Mouse (Mus musculus): ENCODE measurements around the gene Olfr94.
"Not testable (repeated sequence)": the region's sequence is repeated elsewhere in the genome, so short reads cannot be mapped to it uniquely, and the experiment has no call there.

Olfr94 gene

DNA sequence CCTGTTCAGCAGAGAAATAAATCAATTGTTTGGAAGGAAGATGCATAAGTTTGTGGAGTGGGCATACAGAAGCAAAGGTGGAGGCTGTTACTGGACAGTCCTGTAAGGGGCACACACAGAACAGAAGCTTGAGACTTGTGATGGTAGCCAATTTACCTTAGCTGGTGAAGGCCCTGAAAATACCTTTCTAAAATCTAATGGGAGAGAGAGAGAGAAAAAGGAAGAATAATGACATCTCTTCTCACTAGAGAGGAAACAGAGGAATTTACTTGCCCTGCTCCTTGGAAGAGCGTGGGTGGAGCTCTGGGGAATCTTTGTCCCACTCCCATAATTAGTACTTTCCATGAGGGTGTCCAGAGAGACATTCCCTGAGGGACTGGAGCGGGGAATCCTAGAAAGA is at the start of gene Olfr94:
Olfr94 (minus strand) TSS at position 101 of the 400 bp plus-strand sequence.
- DNase-seq (ENCODE audit: low spot score in 2 of 2), result no peak

- DNase-seq (ENCODE audit: low spot score in 2 of 2), result peak; percentile 17 to 53
These were observed 49.8 kb upstream of the Olfr94 start for GRCm38 (mm10) chr17:37250544-37250943.

GRCm38 (mm10) chr17:37249460-37249859 is 48.7 kb upstream of the Olfr94 start:
- no peak for DNase-seq (ENCODE audit: low spot score in 2 of 2)

GRCm38 (mm10) chr17:37246715-37247114 is 45.9 kb upstream of the Olfr94 start:
- DNase-seq (ENCODE audit: low spot score in 2 of 2), result peak; percentile 61 to 80

DNA sequence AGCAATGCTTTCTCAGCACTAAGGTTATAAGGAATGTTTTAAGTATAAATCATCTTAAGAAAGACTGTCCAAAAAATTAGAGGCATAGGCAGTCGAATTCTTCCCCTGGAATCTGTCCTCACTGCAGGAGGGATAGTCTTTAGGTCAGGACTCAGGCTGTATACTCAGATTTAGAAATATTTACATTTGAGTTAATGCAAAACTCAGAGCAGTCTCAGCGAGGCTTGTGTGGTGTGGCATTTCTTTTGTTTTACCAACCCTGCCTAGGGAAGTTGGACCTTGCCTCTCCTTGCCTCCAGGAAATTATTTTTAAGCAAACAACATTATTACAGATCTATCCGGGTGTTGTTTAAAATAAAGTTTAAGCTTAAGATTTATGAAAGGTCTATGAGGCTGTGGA is 41.4 kb upstream of the Olfr94 start:
- DNase-seq (ENCODE audit: low spot score in 2 of 2), result no peak

DNA sequence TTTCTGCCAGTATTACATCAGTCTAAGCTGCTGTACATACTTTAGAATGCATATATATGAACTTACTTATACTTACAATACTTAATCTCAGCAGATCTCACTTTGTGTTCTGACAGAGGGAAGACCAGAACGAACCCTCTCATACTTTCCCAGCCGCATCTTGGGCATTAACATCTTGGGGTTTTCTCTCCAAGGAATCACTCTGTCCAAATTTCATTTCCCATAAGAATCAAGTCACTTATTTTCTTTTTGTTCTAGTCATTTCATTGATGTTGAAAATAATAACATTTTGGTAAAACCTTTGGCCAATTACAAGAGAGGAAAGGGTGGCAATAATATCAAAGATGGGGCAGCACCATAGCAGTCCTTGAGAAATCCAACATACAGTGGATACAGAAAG is 36.4 kb upstream of the Olfr94 start, which contains the start of gene Olfr97:
Olfr97 (minus strand) TSS at position 101 of the 400 bp plus-strand sequence.
- not testable (repeated sequence) for DNase-seq (ENCODE audit: low spot score in 2 of 2)

GRCm38 (mm10) chr17:37221879-37222278 is 21.1 kb upstream of the Olfr94 start:
- DNase-seq (ENCODE audit: low spot score in 2 of 2), result no peak

- no peak for DNase-seq (ENCODE audit: low spot score in 2 of 2)
These were observed 19.1 kb upstream of the Olfr94 start, which contains the start of gene Olfr96 for GRCm38 (mm10) chr17:37219846-37220245. Gene Olfr96, plus strand, starts transcription at chr17:37220146.

- DNase-seq (ENCODE audit: low spot score in 2 of 2), result no peak
These were observed 17.7 kb upstream of the Olfr94 start for GRCm38 (mm10) chr17:37218486-37218885.

DNA sequence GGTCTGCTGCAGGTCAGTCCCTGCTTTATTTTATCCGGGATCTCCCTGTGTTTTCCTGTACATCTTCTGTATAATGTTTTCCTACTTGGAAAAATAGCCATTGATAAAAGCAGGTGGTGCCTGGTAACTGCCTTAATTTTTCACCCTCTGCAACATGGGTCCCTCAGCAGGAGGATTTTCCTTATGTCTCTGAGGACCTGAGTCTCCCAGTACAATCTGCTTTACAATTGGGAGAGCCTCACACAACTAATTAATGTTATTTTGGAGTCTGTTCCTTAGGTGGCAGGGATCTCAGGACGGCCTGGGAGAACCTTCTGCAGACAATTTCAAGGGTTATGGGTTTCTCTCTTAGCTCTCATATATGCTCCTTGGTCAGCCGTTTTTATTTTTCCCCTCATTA is 12.2 kb upstream of the Olfr94 start, which contains the start of gene Olfr95:
Olfr95 (minus strand) TSS at position 101 of the 400 bp plus-strand sequence.
- DNase-seq (ENCODE audit: low spot score in 2 of 2), result no peak

DNA sequence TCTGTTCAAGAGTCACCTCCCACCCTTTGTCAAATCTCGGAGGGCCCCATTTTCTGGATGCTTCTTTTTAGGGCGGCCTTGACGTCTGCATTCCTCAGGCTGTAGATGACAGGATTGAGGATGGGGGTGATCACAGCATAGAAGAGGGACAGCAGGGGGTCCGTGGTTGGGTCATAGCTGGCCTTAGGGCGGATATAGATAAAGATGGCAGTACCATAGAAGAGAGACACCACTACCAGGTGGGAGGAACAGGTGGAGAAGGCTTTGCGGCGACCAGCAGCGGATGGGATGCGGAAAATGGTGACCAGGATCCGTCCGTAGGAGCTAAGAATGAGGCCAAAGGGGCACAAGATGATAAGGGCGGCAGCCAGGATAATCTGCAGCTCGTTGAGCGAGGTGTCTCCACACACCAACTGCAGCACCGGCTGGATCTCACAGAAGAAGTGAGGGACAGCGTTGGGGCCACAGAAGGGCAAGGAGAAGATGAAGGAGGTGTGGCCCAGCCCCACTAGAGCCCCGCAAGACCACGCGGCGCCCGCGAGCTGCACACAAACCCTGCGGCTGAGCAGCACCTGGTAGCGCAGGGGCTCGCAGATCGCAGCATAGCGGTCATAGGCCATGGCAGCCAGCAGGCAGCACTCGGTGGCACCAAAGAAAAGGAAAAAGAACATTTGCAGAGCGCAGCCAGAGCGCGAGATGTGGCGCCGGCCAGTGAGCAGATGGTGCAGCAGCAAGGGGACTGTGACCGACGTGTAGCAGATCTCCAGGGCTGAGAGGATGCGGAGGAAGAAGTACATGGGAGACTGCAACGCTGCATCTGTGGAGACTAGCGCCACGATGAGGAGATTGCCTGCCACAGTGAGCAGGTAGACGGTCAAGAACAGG is 10.3 kb upstream of the Olfr94 start:
- DNase-seq (ENCODE audit: low spot score in 2 of 2), result no peak

GRCm38 (mm10) chr17:37203917-37204236 is 3.1 kb upstream of the Olfr94 start:
- no peak for DNase-seq (ENCODE audit: low spot score in 2 of 2)

DNA sequence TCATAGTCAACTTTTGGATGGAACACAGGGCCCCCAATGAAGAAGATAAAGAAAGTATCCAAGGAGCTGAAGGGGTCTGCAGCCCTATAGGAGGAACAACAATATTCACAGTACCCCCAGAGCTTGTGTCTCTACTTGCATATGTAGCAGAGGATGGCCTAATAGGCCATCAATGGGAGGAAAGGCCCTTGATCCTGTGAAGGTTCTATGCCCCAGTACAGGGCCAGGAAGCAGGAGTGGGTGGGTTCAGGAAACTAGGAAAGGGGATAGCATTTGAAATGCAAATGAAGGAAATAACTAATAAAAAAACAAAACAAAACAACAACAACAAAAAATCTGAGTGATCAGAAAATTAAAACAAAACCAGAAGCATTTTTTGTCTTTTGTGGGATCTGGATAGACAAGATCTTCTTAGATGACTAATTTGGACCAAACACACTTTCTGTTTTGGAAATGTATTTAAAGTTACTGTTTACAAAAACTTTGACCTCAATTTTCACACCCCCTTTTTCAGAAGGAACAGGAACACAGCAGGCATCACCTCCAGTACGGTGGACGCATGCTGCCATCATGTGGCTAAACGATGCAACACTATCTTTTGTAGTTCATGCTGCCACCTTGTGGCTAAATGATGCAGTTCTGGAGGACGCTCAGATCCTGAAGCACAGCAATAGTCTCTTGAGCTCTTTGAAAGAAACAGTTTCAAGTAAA is 2.6 kb upstream of the Olfr94 start:
- DNase-seq (ENCODE audit: low spot score in 2 of 2), result peak; percentile 60 to 70

- DNase-seq (ENCODE audit: low spot score in 2 of 2), result no peak
These were observed 3.7 kb downstream of the Olfr94 start for GRCm38 (mm10) chr17:37196845-37197724.

GRCm38 (mm10) chr17:37194782-37195181 is 6.0 kb downstream of the Olfr94 start:
- no peak for DNase-seq (ENCODE audit: low spot score in 2 of 2)

DNA sequence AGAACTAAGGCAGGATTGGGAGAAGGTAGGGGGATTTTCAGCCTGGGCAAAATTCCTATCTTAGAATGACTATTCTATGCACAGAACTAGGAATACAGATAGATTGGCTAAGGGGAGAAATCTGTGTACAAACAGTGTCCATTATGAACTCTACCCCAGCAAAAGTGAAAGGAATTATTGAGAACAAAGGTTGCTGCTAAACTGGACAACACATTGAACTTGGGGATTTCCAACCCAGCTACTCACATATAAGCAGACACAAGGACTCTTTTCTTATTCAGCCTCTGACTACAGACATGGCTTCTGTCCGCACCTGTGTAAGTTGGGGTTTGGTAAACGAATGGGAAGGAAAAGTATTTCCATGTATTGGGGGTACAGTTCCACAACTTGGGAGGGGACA is 7.1 kb downstream of the Olfr94 start, which contains the start of gene Ubd:
Ubd (plus strand) TSS at position 237 of the 400 bp plus-strand sequence.
- no peak for DNase-seq (ENCODE audit: low spot score in 2 of 2)

GRCm38 (mm10) chr17:37193032-37193431 is 7.8 kb downstream of the Olfr94 start:
- DNase-seq (ENCODE audit: low spot score in 2 of 2), result no peak

DNA sequence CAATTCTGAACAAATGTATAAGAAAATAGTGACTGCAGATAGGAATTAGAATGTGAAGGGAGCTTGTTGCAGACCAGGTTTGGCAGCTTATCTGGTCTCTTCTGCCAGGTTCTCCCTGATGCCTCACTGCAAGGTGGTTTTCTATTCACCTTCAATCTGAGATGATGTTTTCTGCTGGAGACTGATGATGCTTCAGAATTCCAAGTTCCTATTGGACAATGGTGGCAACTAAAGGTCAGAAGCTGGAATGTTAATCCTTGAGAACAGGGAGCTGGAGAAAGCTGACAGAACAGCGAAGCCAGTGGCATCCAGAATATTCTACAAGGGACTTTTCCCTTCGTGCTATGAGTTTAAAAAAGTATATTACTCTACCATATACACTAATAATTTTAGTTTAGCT is 10.1 kb downstream of the Olfr94 start:
- DNase-seq (ENCODE audit: low spot score in 2 of 2), result no peak

DNA sequence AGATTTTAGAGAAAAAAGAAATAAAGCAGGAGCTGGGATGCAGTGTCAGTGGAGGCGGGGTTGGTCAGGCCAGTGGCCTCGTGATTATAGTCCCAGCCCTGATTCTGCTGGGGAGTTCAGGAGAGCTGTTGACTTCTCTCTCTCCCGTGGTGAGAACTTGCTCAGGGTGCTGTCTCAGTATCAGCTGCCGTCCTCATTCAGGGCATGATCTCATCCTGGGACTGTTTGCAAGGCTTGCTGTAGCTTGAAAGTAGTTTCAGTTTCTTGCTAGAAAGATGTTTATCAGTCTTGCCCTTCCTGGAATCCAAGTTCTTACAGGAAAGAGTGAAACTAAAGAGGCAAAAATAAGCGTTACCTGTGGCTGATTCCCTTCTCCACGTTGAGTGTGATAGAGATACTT is 15.3 kb downstream of the Olfr94 start:
- no peak for DNase-seq (ENCODE audit: low spot score in 2 of 2)

DNA sequence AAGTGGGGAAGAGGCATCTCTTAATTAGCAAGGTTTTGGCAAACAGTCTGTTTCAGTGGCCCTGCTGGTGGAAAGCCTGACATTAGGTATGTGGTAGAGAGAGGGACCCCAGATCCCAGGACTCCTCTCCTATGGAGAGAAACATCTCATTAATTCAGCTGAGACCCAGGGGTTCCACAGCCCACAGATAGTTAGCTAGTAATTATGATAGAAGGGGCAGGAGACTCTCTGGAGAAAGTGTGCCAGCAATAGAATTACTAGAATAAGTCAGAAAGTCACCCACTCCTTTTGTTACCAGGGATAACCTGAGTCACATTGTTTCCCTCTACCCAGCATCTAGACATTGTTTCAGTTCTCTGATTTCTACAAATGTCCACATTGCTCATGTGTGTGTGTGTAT is 39.4 kb downstream of the Olfr94 start, which contains the start of gene Olfr93:
Olfr93 (minus strand) TSS at position 101 of the 400 bp plus-strand sequence.
- DNase-seq (ENCODE audit: low spot score in 2 of 2), result no peak
